Mouse (Mus musculus): ENCODE results near the gene Zfp692.
"Not testable (repeated sequence)": the region's sequence is repeated elsewhere in the genome, so short reads cannot be mapped to it uniquely, and the experiment has no call there.

Gene Zfp692

DNA sequence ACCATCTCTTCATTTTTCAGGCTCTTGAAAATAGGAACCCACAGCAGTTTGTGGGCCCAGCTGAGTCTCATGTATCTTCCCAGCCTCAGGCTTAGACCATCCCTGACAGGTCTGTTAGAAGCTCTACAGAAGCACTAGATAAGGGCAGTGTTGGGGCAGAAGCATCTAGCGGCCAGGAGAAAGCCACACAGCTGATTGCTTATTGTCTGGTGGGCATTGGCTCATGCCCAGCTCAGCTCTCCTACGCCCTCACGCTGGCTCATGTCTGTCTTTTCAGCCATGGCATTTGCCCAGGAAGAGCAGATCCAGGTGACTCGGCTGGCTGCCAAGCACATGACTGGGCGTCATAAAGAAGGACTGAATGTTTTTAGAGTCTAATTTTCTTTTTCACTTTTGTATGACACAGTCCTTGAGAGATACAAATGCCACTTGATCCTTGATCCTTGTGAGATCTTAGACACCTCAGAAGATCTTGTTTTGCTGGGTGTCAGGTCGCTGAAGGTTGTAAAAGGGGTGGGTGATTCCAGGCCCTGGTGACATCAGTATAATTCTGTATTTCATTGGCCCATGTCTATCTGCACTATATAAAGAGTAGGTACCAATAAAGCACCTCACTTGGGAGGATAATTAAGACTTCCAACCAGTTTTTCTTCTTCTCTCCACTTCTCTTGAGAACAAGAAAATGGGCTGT lies 51.1 kb downstream of the Zfp692 start:
- no peak for DNase-seq

- not testable (repeated sequence) for DNase-seq
Measured at GRCm38 (mm10) chr11:58362562-58362961, 55.7 kb downstream of the Zfp692 start.

Measured in embryo, embryonic 11 days (tissue).